Mouse (Mus musculus) fat pad, adult 2 months (tissue): ENCODE results near the gene Col25a1.

Source experiments
- DNase-seq: peaks from one replicate; pipeline ENCODE4 v3.0.0-alpha.2; 2011; ENCODE audit warnings: low read depth, low spot score; ENCODE audit errors: extremely low read depth

Col25a1 gene

DNA sequence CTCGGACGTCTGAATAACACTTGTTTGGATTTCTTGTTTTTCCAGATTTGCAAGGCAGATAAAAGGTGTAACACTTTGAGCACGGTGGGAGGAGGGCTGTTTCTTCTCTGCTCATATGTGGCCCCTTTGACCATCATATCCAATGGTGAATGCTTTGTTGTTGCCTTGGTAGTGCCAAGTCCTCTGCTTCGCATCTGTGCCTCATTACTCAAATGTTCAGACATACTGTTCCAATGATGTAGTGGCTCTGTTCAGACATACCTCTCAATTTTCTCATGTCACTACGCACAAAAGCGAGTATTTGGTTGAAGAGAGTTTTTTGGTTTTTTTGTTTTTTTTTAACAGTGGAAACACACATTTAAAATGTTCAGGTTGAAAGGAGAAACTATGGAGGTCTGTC, 308.5 kb downstream of the Col25a1 start:
- DNase-seq, result no peak

DNA sequence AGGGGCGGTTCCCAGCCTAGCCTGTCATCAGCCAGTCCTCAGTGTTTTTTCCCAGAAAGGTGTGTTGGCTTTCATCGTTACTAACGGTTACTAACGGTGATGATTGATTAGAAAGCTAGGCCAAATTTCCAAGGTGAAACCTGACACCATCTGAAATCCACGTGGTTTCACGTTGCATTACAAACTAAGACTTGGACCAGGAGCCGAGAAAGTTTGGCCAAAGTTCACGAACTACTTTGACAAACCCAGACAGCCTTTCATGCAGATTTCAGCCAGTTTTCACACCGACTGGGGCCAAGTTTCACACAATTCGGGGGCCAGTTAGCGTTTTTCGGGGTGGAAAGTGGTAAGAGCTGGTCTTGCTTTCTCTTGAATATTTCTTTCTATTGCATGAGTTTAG, 309.4 kb downstream of the Col25a1 start:
- no peak for DNase-seq

DNA sequence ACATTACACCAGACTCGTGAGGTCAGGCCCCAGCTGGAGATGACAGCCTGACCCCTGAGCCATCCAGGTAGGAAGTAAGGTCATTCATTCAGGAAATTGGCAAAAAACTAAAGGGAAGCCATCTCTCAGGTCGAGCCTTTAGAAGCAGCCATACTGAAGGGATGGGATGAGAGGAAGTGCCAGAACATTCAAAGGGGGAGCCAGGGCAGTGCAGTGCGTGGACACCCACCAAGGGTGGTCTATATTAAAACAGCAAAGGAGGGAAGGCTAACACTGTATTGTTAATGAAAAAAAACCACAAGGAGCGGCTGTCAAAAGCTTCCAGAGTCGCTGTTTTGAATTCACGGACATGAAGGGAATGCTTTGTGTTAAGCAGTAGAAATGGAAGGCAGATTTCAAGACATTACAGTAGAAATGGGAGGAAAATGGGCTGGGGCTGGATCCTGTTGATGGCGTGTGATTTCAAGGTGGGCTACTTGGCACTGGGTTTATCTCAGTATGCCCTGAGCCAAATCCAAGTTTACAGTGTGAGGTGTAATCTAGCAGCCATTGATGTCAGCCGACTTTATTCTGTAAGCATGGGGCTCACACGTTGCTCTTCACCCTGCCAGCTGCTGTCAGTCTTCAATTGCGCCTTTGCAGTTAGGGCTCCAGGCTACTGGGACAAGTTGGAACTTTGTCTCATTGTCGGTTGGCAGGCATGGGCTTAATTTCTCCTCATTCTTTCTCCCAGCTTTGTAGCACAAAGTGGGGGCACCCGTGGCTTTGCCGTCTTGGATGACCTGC, 312.7 kb downstream of the Col25a1 start:
- DNase-seq, result no peak

DNA sequence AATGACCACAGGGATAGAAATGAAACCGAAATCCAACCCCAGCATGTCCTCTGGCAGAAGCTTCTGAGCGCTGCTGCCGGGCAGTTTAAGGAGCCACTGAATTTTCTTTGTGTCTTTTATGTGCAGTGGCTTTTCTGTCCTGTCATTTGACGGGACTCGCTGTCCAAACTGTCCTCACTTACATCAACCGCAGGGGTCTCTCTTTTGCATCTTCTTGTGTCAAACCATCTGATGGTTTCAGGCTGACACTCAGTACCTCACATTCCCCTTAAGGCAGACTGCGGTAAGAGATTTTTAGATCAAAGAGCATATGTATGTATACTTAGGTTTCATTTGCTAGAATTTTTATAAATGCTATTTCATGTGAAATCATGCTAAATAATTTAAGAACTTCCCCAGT, 318.6 kb downstream of the Col25a1 start:
- no peak for DNase-seq

DNA sequence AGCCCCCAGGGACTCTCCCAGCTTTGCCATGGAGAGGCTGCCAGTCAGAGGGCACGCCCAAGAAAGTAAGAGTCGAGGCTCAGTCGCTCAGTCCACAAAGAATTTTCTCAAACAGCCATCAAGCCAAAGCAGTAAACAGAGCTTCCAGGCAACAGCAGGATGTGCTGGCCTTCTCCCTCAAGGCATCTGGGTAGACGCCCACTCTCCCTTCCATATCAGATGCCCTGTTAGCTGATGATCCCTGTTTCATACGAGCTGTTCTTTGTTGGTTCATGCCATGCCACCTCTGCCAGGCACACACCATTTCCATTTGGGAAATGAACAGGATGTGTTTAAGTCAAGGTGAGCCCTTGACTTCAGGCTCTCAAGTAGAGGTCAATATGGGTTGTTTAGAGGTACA, 334.1 kb downstream of the Col25a1 start:
- DNase-seq, result no peak

DNA sequence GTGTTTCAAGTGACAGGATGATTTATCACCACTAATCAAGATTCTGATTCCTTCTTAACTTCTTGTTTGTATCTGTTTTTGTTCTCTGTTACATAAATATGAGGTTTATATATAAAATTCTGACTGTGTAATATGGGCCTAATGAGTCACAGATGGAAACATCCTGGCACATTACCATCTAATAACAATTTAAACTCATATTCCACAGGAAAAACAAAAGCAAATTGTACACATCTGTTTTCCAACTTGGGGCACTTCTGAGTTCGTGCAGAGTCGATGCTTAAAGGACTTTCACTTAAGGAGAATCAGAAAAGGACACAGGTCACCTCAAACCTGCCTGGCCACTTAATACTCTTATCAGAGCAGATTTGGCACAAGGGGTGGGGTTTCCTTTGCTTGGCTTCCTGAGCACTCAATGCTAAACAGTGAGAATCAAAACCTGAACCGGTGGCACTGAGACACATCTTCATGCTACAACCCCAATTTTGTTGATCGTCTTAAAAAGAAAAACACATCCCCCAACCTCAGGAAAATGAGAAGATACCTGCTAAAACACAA, 342.0 kb downstream of the Col25a1 start:
- DNase-seq, result no peak

DNA sequence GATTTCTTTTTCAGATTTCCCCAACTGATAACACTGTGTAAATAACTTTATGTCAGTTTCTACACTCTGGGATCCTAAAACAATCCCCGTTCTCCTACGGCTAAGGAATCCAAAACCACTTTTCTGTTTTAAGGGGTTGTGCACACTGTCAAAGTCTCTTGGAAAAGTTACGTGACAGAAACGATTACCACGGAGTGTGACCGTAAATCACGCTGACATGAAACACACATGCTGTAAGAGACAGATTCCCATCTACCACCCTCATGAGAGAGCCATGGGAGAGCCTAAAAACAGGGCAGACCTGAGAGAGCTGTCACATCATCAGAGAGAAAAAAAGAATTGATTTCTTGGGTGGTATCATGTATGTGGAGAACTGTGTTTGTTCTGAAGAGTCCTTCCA, 342.7 kb downstream of the Col25a1 start:
- no peak for DNase-seq

DNA sequence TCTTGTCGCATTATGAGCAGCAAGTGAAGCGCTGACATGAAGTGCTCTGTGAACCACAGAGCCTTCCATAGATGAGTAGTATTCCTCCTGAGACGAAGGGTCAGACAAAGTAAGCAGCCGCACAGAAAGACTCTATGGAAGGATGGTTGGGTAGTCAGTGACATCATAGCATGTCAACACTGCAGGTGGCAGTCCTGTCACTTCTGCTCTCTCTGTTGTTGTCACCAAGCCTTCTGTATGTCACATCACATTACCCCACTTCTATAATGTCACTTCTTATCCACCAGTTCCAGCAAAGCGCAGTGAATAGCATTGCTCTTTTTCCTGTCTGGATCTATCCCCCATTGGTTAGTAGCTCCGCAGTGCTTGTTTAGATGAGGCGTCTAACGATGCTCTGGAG, 351.2 kb downstream of the Col25a1 start:
- no peak for DNase-seq

DNA sequence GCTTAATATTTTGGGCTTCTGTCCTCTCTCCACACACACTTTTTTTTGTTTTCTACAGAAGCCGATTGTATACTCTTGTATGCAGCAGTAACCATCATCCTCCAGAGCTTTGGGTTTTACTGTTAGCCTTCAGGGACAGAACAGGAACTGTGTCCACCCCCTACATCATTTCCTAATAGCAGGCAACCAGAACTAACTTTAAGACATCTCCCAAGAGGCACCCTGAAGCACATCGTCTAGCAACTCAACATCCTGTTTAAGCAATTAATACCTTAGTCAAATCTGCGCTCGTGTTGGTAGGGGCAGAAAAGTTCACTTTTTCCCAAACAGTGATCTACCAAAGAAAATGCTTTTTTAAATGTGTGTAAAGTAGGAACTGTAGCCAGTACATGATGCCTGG, 357.5 kb downstream of the Col25a1 start:
- DNase-seq, result no peak

DNA sequence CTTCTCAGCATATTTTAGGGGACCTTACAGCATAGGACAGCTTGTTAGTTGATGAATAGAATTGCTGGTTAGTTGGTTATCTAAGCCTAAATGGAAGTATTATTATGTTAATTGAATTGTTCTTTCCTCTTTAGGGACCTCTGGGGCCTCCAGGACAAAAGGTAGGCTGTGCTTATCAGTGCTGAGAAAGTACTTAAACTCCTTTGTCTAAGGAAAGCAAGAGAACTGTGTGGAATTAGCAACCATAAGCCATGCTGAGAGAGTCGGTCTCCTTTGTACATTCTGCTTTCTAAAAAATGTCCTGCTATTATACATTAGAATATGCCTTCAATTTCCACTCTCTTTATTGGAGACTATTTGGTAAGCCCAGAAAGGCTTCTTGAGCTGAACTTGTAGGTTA, 362.9 kb downstream of the Col25a1 start:
- DNase-seq, result no peak

DNA sequence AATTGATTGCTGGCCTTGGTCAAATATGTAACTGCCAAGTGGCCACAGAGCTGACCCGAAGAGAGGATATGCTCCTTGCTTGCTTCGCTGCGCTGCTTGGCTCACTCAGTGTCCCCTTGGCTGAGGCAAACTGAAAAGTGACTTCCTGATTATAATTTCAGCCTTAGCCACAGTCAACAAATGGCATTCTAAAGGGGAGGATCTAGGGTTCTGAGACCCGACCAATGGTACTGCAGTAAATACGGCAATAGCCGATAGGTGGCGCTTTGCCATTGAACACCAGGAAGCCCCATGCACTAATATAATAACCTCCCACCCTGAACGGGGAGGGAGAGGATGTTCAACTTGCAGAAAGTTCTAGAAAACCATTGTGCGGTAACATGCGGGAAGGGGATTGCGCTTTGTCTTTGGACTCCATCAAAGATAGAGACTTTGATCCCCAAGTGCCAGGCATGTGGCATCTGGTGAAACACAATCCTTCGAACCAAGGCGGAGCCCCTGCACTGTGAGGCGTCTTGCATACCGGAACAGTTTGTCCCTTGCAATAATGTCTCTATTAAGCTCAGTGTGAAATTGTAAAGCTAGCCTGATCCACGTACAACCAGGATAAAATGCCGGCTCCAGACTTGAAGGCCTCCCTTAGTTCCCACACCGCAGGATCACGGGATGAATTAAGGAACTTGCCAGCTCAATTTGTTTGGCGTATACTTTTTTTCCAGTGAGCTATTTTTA, 363.5 kb downstream of the Col25a1 start:
- no peak for DNase-seq

DNA sequence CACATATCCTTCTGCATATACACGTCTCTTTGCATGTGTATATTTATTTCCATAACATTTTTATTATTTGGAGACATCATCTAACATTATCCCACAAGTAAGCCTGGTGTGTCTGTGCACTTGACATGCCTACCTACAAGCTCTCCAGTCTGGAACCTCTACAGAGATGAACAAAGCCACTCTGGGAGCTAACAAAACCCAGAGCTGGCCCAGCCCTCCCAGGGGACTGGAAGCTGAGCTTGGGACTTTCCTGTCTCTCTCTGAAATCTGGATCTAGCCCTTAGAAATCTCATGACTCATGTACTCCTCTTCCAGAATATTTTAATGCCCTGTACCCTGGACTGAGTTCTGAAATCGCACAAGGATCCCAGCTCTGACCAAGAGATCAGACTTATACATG, 365.7 kb downstream of the Col25a1 start:
- DNase-seq, result no peak

DNA sequence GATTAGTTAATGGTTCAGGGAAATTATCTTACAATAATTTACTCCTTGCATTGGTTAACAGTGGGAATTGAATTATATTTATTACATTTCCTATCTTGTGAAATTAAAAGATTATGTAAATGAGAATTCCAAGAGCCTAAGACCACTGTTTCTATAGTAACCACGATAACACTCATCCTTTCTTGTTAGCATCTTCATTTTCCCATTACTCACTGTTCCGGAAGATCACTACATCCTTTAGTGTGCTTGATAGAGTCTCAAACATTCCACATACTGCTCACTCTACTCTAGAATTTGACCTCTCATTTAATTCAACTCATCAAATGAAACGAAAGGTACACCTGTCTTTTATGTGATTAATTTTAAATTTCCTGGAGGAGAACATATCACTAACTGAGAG, 370.4 kb downstream of the Col25a1 start:
- DNase-seq, result no peak

DNA sequence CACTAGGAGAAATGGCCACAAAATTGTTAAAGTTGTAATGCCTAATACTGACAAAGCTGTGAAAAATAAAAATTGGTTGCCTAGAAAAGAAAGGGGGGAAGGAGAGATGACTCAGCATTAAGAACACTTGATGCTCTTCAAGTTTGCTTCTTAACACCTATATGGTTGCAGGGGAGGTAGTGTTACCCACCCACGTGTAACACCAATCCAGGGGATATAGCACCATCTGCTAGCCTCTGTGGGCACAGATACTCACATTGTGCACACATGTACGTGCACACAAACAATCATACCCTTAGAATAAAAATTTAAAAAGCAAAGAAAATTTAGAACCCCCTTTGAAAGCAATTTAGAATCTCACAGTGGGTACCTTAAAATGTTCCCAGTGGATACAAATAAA, 377.0 kb downstream of the Col25a1 start:
- DNase-seq, result no peak

DNA sequence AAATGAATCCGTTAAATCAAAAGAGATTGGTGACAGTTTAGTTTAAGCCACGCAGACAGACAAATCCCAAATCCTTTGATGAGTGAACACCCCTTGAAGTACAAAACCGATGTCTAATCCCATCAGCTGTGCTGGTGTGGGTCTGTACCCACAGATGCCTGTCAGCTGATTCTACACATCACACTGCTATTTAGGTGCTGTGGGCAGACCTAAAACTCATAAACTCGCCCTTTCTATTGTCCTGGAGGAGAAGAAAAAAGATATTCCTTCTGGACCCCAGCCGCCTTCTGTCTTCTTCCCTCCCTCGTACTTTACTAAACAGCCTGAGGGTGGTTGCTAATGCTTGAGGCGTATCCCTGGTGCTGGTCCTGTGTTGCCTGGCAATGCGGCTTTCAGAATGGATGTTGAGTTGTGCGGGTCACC, 387.2 kb downstream of the Col25a1 start:
- DNase-seq, result no peak

DNA sequence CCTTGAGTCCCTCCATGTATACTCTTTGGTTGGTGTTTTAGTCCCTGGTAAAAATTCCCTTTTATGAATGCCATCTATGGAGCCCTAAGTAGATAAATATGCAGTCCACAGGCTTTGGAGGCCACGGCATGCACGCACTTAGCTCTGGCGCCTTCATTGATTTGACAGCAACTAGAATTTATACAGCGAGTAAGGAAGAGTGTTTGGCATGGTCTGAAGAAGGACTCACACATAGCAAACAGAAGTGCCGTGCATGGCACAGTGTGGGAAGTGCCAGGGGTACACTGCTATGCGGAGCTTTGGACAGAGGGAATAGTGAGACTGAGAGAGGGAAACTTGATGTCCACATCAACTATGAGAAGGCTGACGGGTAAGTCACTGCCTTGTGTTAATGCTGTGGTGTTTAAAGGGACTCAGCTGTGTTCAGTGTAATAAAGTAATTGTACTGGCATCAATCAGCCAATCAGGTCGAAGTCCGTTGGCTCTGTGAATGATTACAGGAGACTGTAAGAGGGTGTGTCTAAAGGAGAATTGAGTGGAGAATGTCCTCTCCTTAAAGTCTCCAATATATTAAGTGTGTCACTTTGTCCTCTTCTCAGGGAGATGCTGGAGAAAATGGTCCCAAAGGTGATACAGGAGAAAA, 390.7 kb downstream of the Col25a1 start:
- DNase-seq, result no peak

DNA sequence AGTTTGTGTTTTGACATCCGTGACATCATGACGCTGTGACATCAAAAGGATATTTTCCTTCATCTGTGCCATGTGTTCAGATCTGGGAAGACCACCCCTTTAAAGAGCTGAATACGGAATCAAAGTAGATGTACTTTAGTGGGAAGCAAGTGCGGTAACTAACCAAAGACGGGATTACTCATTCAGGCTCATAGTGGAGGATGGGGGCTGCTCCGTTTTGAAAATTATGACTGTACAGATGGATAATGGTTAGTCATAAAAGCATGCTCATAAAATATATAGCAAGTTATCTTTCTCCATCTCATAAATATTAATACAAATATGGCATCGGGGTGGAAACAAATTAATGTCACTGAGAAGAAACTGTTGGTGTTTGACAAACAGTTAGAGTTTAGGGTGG, 391.7 kb downstream of the Col25a1 start:
- no peak for DNase-seq

DNA sequence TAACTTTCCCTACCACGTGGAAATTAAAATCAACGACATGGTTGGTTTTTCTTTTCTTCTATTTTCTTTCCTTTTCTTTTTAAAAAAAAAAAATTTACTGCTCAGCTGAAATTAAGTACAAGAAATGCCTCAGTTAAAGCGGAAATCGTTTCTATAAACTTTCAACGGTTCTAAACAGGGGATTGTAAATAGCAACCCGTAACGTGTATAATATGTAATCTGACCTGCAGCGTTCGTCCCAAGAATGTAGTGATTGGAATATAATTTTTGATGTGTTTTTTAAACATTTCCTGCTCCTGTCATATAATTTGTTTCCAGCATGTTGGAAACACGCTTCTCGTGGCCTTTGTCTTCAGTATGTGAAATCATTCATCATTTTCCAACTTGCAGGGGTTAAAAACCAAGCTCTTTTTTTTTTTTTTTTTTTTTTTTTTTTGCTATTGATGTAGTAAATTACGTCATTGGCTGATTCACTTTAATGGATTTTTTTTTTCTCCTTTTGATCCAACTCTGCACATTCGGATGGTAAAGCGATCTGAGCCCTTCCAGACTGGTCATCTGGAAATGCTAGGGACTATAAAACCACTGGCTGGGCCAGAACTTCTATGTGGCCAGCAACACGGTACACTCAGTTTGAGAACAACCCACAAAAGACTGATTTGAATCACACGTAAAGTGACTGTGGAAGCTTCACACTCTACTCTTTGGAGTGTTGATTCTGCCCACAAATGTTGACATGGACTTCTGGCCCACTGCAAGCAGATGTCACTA, 393.3 kb downstream of the Col25a1 start:
- DNase-seq, result no peak

DNA sequence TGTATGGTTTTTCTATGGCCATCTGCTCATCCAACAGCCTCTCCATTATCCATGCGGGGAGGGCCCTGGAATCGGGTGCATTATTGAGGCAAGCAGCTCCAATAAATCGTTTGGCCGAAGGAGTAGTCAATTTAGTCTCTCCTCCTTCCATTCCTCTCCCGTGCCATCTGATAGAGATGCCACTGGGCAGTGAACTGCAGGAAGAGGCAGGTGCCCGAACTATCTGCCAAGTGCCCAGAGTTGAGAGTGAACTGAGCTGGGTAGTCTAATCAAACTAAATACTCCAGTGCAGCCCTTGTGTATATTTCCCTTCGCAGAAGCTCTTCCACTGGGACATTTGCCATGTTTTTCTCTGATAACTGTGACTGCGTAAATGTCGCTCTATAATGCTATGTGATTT, 403.7 kb downstream of the Col25a1 start:
- DNase-seq, result no peak

DNA sequence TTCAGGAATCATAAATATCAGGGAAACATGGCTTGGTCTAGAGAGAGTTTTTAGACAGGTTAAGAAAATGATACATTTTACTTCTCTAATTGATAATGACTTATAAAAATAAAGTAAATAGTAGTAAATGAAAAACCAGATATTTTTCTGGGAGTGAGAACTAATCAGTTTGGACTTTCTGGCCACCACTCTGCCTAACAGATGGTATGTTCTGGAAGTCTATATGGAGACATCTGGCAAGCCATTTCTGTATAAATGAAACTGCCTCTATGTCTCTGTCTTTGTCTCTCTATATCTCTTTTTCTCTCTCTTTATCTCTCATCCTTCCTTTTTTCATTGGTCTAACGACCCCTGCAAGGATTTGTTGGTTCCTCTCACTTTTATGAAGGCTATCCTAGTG, 410.2 kb downstream of the Col25a1 start:
- DNase-seq, result no peak

DNA sequence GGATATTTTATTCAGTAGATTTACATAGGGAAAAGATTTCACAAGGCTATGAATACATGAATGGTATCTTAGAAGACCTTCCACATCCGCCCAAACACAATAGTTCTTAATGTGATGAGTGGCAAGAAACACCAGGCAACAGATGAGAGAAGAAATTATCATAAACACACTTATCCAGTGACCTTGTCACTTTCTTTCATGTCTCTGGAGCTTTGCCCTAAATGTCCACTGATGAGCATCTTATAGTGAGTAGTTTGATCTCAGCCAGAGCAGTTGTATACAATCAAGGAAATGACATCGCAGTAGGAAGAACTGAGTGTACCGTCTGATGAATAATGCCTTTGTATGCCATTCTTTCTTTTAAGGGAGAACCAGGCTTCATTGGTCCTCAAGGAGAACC, 414.7 kb downstream of the Col25a1 start:
- no peak for DNase-seq
